Mouse (Mus musculus) CH12.LX (cell line): Measurements from ENCODE around the gene Pnpla3. TPM values are rescaled to one million over a fixed set of nuclear protein-coding genes. Genes with fewer than 3 reads are reported as not detected.

Experiments
- BHLHE40 ChIP-seq: IDR thresholded peaks from 2 replicates; pipeline ENCODE4 v1.6.1; 2011; ENCODE audit warnings: mild to moderate bottlenecking, low read depth, low read length, improper control_type of control experiment
- CHD2 ChIP-seq: IDR thresholded peaks from 2 replicates; pipeline ENCODE4 v1.6.1; 2011; ENCODE audit warnings: low read length, improper control_type of control experiment
- E2F4 ChIP-seq: IDR thresholded peaks from 2 replicates; pipeline ENCODE4 v1.6.1; 2011; ENCODE audit warnings: low read depth, low read length, improper control_type of control experiment; ENCODE audit not compliant: insufficient replicate concordance
- ELF1 ChIP-seq: IDR thresholded peaks from 2 replicates; pipeline ENCODE4 v1.6.1; 2014; ENCODE audit warnings: low read depth, mild to moderate bottlenecking, inconsistent platforms, low read length, improper control_type of control experiment
- EP300 ChIP-seq: IDR thresholded peaks from 2 replicates; pipeline ENCODE4 v1.6.1; 2011; ENCODE audit warnings: low read length, improper control_type of control experiment
- GABPA ChIP-seq: IDR thresholded peaks from 2 replicates; pipeline ENCODE4 v1.6.1; 2012; ENCODE audit warnings: low read depth, low read length, improper control_type of control experiment, inconsistent platforms; ENCODE audit not compliant: insufficient replicate concordance
- KAT2A ChIP-seq: IDR thresholded peaks from 2 replicates; pipeline ENCODE4 v1.6.1; 2012; ENCODE audit warnings: low read length, improper control_type of control experiment, inconsistent platforms; ENCODE audit not compliant: insufficient replicate concordance
- MAFK ChIP-seq: IDR thresholded peaks from 2 replicates; pipeline ENCODE4 v1.6.1; 2011; ENCODE audit warnings: low read length, improper control_type of control experiment; ENCODE audit not compliant: insufficient replicate concordance
- MAX ChIP-seq: IDR thresholded peaks from 2 replicates; pipeline ENCODE4 v1.6.1; 2011; ENCODE audit warnings: low read length, improper control_type of control experiment
- MAZ ChIP-seq: IDR thresholded peaks from 2 replicates; pipeline ENCODE4 v1.6.1; 2012; ENCODE audit warnings: low read depth, mild to moderate bottlenecking, inconsistent platforms, low read length, improper control_type of control experiment, moderate library complexity
- MXI1 ChIP-seq: IDR thresholded peaks from 2 replicates; pipeline ENCODE4 v1.6.1; 2011; ENCODE audit warnings: mild to moderate bottlenecking, low read depth, low read length, improper control_type of control experiment
- POLR2AphosphoS2 ChIP-seq: IDR thresholded peaks from 2 replicates; pipeline ENCODE4 v1.6.1; 2011; ENCODE audit warnings: low read depth, low read length, improper control_type of control experiment
- SMC3 ChIP-seq: IDR thresholded peaks from 2 replicates; pipeline ENCODE4 v1.6.1; 2011; ENCODE audit warnings: low read depth, low read length, improper control_type of control experiment
- UBTF ChIP-seq: IDR thresholded peaks from 2 replicates; pipeline ENCODE4 v1.6.1; 2012; ENCODE audit warnings: low read depth, mild to moderate bottlenecking, inconsistent platforms, low read length, improper control_type of control experiment, moderate library complexity
- USF1 ChIP-seq: IDR thresholded peaks from 2 replicates; pipeline ENCODE4 v1.6.1; 2014; ENCODE audit warnings: low read depth, mild to moderate bottlenecking, inconsistent platforms, low read length, improper control_type of control experiment
- ZC3H11A ChIP-seq: IDR thresholded peaks from 2 replicates; pipeline ENCODE4 v1.6.1; 2012; ENCODE audit warnings: low read depth, mild to moderate bottlenecking, inconsistent platforms, low read length, improper control_type of control experiment
- ZMIZ1 ChIP-seq: IDR thresholded peaks from 2 replicates; pipeline ENCODE4 v1.6.1; 2012; ENCODE audit warnings: low read depth, mild to moderate bottlenecking, inconsistent platforms, low read length, improper control_type of control experiment
- polyA plus RNA-seq: library from polyadenylated mRNA; unstranded; fragments of >175 nt; gene quantifications from 2 replicates; pipeline ENCODE4 v1.2.1, GENCODE M21; 2012; ENCODE audit warnings: low read depth; ENCODE audit not compliant: insufficient read length
- total RNA-seq, 2 experiments: library from RNA; depleted of rRNA; stranded (reverse); fragments of 300-350 nt in 1 of 2; fragments of >200 nt in 1 of 2; gene quantifications; 2 replicates each; pipeline ENCODE4 v1.2.3; 2012 to 2014

Gene Pnpla3
- total and polyA plus RNA-seq, 3 experiments = 0.41 to 3.2 (median 2.2) TPM

GRCm38 (mm10) chr15:84235646-84236045 lies 68.0 kb downstream of the Pnpla3 start (continued):
- TF ChIP-seq MXI1 = no peak
- peak; percentile 49; the same call in 1 of the 2 replicates for TF ChIP-seq ELF1
- TF ChIP-seq MAX = 0 out of 2 replicates have a peak, but pooled peaks have one; percentile 36
- no peak for TF ChIP-seq POLR2AphosphoS2
- TF ChIP-seq KAT2A = no peak
- TF ChIP-seq E2F4 = no peak
- no peak for TF ChIP-seq USF1
- TF ChIP-seq CHD2 = no peak
- TF ChIP-seq GABPA = no peak
- TF ChIP-seq ZMIZ1 = no peak
- peak; percentile 78 for TF ChIP-seq EP300
- no peak for TF ChIP-seq MAFK
- TF ChIP-seq UBTF = no peak
- no peak for TF ChIP-seq SMC3
- no peak for TF ChIP-seq ZC3H11A
- no peak for TF ChIP-seq MAZ
- TF ChIP-seq BHLHE40 = peak; percentile 89
- TF ChIP-seq, all 38 proteins: peak for 9

Other genes with a start within 250 kb of the Pnpla3 start
- gene Efcab6, start 102.5 kb upstream of the Pnpla3 start, total RNA-seq (2012; rRNA removed) = not detected in 2 replicates
- gene Efcab6, start 102.5 kb upstream of the Pnpla3 start, total RNA-seq (2014; rRNA removed) = not detected in 2 replicates
- not detected in 2 replicates for gene Efcab6, start 102.5 kb upstream of the Pnpla3 start, polyA plus RNA-seq
- not detected in 2 replicates for gene Sult4a1, start 62.1 kb upstream of the Pnpla3 start, total RNA-seq (2012; rRNA removed)
- not detected in 2 replicates for gene Sult4a1, start 62.1 kb upstream of the Pnpla3 start, total RNA-seq (2014; rRNA removed)
- not detected in 2 replicates for gene Sult4a1, start 62.1 kb upstream of the Pnpla3 start, polyA plus RNA-seq
- not detected in 2 replicates for gene Pnpla5, start 44.7 kb upstream of the Pnpla3 start, total RNA-seq (2012; rRNA removed)
- gene Pnpla5, start 44.7 kb upstream of the Pnpla3 start, total RNA-seq (2014; rRNA removed) = not detected in 2 replicates
- gene Pnpla5, start 44.7 kb upstream of the Pnpla3 start, polyA plus RNA-seq = not detected in 2 replicates
- gene Samm50, start 24.4 kb downstream of the Pnpla3 start, total RNA-seq (2012; rRNA removed) = 55.3 and 63.8 TPM in 2 replicates
- gene Samm50, start 24.4 kb downstream of the Pnpla3 start, total RNA-seq (2014; rRNA removed) = 79.3 and 85.9 TPM in 2 replicates
- 132 and 135 TPM in 2 replicates for gene Samm50, start 24.4 kb downstream of the Pnpla3 start, polyA plus RNA-seq
- gene Parvb, start 64.2 kb downstream of the Pnpla3 start, total RNA-seq (2012; rRNA removed) = 0.04 and 0.17 TPM in 2 replicates
- not detected in 2 replicates for gene Parvb, start 64.2 kb downstream of the Pnpla3 start, total RNA-seq (2014; rRNA removed)
- gene Parvb, start 64.2 kb downstream of the Pnpla3 start, polyA plus RNA-seq = 2.3 and 4.2 TPM in 2 replicates
- 71.0 and 93.7 TPM in 2 replicates for gene Parvg, start 156.2 kb downstream of the Pnpla3 start, total RNA-seq (2012; rRNA removed)
- gene Parvg, start 156.2 kb downstream of the Pnpla3 start, total RNA-seq (2014; rRNA removed) = 96.0 and 98.3 TPM in 2 replicates
- gene Parvg, start 156.2 kb downstream of the Pnpla3 start, polyA plus RNA-seq = 131 and 140 TPM in 2 replicates